Mouse (Mus musculus): Measurements from ENCODE around the gene Sfmbt1. TPM values are rescaled to one million over a fixed set of nuclear protein-coding genes. Genes with fewer than 3 reads are reported as not detected.

The Sfmbt1 gene
- polyA plus RNA-seq, 1 experiment from 2014 or later, result 15.9 TPM

DNA sequence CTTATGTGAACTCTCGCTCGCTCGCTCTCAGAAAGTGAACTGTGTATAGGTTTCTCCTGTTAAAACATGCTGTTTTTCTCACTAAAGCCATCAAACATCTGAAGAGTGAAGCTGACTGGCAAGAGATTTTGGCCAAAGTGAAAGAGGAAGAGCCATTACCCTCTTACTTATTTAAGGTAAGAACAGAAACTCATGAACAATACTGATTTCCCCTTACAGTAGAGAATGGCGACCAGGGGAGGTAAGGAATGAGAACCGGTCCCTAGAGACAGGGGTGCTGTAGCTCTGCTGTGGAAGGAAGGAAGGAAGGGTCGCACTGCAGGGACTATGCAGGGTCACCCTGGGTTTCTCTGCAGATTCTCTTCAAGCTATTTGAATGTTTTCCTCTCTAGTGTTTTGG lies 70.0 kb downstream of the Sfmbt1 start:
- Histone ChIP-seq H3K4me3 (ENCODE audit: low read length) (no peak overlapping the region), H3K9ac (ENCODE audit: low read depth, low read length) (no peak overlapping the region), H3K27me3 (replicated peaks; ENCODE audit: control insufficient read depth, insufficient read depth, low read length) (no peaks in the 10 kb centered on the region), H3K4me1 (ENCODE audit: control insufficient read depth, insufficient read depth, low read depth, low read length) (no peaks in the 10 kb centered on the region), H3K27ac (ENCODE audit: low read depth, low read length) (no peak overlapping the region), H3K9me3 (ENCODE audit: control insufficient read depth, low read length) (no peaks in the 10 kb centered on the region), H3K4me2 (ENCODE audit: low read length) (no peak overlapping the region), H3K36me3 (ENCODE audit: control insufficient read depth, insufficient read depth, low read length) (peaks cover 12% of the 10 kb centered on the region)
- WGBS, result 93% methylated on average over 6 of the region's 6 CpGs
- ATAC-seq, result no peak

DNA sequence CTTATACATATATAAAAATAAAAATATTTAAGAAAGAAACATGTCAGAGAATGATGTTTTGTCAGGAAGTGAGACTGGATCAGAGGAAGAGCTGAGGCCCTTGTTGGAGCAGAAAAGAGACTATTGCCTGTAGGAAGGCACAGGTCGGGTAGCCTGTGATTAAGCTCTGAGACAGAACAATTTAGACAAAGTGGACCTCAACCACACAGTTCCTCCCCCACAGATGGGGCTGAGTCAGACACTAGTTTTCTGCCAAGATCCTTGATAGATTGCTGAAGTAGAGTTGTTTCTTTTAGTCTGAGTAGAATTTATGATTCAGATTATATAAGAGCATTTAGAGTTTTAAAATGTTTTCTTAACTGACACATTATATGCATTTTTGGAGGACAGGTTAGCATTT lies 74.8 kb downstream of the Sfmbt1 start:
- WGBS, result 74% methylated on average over 1 of the region's 1 CpGs
- H3K4me1 ChIP-seq (ENCODE audit: control insufficient read depth, insufficient read depth, low read depth, low read length), result no peaks in the 10 kb centered on the region
- H3K36me3 ChIP-seq (ENCODE audit: control insufficient read depth, insufficient read depth, low read length), result peaks cover 10% of the 10 kb centered on the region
- H3K27me3 ChIP-seq (replicated peaks; ENCODE audit: control insufficient read depth, insufficient read depth, low read length), result no peaks in the 10 kb centered on the region
- no peak overlapping the region for H3K4me2 ChIP-seq (ENCODE audit: low read length)
- no peak overlapping the region for H3K9ac ChIP-seq (ENCODE audit: low read depth, low read length)
- no peak overlapping the region for H3K27ac ChIP-seq (ENCODE audit: low read depth, low read length)
- no peak overlapping the region for H3K4me3 ChIP-seq (ENCODE audit: low read length)
- ATAC-seq, result no peak
- H3K9me3 ChIP-seq (ENCODE audit: control insufficient read depth, low read length), result no peaks in the 10 kb centered on the region

DNA sequence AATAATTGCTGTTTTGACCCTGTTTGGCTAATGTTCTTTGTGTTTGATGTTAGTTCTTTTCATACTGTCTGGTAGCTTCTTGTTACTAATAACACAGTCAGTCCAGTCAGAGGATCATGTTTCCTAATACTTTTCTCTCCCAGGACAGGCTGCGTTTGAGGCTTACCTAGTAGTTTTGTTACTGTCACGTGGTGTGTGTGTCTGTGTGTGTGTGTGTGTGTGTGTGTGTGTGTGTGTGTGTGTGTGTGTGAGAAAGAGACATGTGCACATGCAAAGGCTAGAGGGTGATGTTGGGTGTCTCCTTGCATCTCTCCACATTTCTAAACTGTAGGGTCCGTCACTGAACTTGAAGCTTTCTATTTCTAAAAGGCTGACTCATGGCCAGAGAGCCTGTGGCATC lies 78.2 kb downstream of the Sfmbt1 start:
- H3K4me3 ChIP-seq (ENCODE audit: low read length), result no peak overlapping the region
- H3K4me2 ChIP-seq (ENCODE audit: low read length), result no peak overlapping the region
- 89% methylated on average over 3 of the region's 3 CpGs for WGBS
- H3K27me3 ChIP-seq (replicated peaks; ENCODE audit: control insufficient read depth, insufficient read depth, low read length), result no peaks in the 10 kb centered on the region
- no peak overlapping the region for H3K9ac ChIP-seq (ENCODE audit: low read depth, low read length)
- no peaks in the 10 kb centered on the region for H3K9me3 ChIP-seq (ENCODE audit: control insufficient read depth, low read length)
- no peaks in the 10 kb centered on the region for H3K4me1 ChIP-seq (ENCODE audit: control insufficient read depth, insufficient read depth, low read depth, low read length)
- no peak for ATAC-seq
- peaks cover 7% of the 10 kb centered on the region for H3K36me3 ChIP-seq (ENCODE audit: control insufficient read depth, insufficient read depth, low read length)
- H3K27ac ChIP-seq (ENCODE audit: low read depth, low read length), result no peak overlapping the region

DNA sequence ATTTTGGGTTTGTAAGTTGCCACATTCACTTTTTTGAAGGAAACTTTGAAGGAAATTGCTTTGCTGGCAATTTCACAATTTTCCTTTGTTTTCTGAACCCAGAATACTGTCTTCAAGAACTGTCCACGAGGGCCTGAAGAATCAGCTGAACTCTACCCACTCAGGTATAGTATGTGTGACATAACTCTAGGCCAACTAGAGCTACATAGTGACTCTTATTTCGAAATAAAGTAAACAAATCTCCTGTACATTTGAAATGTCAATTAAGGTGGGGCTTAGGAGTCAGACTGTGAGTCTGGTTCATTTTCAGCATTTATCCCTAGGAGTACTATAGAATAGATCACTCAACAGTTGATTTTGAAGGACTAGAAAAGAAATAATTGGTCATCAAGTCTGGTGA lies 87.1 kb downstream of the Sfmbt1 start:
- no peak overlapping the region for H3K9ac ChIP-seq (ENCODE audit: low read depth, low read length)
- H3K27ac ChIP-seq (ENCODE audit: low read depth, low read length), result no peak overlapping the region
- no peak overlapping the region for H3K4me2 ChIP-seq (ENCODE audit: low read length)
- H3K4me1 ChIP-seq (ENCODE audit: control insufficient read depth, insufficient read depth, low read depth, low read length), result no peaks in the 10 kb centered on the region
- no peak overlapping the region for H3K4me3 ChIP-seq (ENCODE audit: low read length)
- no peaks in the 10 kb centered on the region for H3K9me3 ChIP-seq (ENCODE audit: control insufficient read depth, low read length)
- H3K36me3 ChIP-seq (ENCODE audit: control insufficient read depth, insufficient read depth, low read length), result peaks cover 11% of the 10 kb centered on the region
- ATAC-seq, result no peak
- 95% methylated on average over 2 of the region's 2 CpGs for WGBS
- H3K27me3 ChIP-seq (replicated peaks; ENCODE audit: control insufficient read depth, insufficient read depth, low read length), result no peaks in the 10 kb centered on the region

DNA sequence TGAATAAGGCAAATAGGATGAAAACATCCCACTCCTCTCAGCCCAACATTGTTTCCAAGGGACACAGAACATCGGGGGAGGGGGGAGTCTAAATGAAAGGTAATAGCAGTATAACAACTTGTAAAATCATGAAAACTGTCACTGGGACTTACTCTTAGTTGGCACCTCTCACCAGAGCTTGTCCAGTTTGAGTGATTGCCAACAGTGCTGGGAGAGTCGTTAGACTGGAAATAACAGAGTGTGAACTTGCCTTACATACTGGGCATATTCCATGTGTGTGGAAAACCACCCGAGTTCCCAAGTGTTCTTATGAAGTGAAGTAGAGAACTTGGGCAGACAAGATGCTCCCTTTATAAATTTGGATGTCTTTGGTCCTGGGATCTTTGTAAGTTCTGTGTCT lies 106.5 kb downstream of the Sfmbt1 start:
- Histone ChIP-seq H3K4me3 (ENCODE audit: low read length) (no peak overlapping the region), H3K27me3 (replicated peaks; ENCODE audit: control insufficient read depth, insufficient read depth, low read length) (no peaks in the 10 kb centered on the region), H3K4me1 (ENCODE audit: control insufficient read depth, insufficient read depth, low read depth, low read length) (no peaks in the 10 kb centered on the region; the same call in 1 of the 2 replicates), H3K27ac (ENCODE audit: low read depth, low read length) (no peak overlapping the region), H3K9me3 (ENCODE audit: control insufficient read depth, low read length) (no peaks in the 10 kb centered on the region), H3K9ac (ENCODE audit: low read depth, low read length) (no peak overlapping the region), H3K36me3 (ENCODE audit: control insufficient read depth, insufficient read depth, low read length) (peaks cover 5% of the 10 kb centered on the region), H3K4me2 (ENCODE audit: low read length) (no peak overlapping the region)
- WGBS, result 80% methylated on average over 3 of the region's 3 CpGs
- ATAC-seq, result no peak

DNA sequence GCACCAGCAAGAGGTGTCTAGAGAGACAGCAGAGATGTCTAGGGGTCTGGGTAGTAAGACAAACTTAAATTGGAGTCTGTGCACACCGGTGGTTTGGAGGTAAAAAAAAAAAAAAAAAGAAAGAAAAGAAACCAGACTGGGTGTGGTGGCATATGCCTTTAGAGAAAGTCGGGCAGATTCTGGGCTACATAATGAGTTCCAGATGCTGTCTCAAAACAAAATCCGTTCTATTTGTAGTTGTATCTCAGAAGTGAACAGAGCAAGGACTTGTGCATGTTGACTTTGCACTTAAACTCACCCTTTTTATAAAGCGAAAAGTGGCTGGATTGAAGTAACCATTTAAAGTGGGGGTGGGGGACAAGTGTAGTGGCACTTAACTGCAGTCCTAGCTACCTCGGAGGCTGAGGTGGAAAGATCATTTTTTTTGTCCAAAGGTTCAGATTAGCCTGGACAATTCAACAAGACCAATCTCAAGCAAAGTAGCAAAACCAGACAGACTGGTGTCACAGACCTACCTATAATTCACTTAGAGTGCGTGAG lies 109.9 kb downstream of the Sfmbt1 start:
- WGBS, result 73% methylated on average over 6 of the region's 6 CpGs
- Histone ChIP-seq H3K4me1 (ENCODE audit: control insufficient read depth, insufficient read depth, low read depth, low read length) (peaks cover 13% of the 10 kb centered on the region), H3K27me3 (replicated peaks; ENCODE audit: control insufficient read depth, insufficient read depth, low read length) (no peaks in the 10 kb centered on the region), H3K9me3 (ENCODE audit: control insufficient read depth, low read length) (no peaks in the 10 kb centered on the region), H3K27ac (ENCODE audit: low read depth, low read length) (no peak overlapping the region), H3K9ac (ENCODE audit: low read depth, low read length) (no peak overlapping the region), H3K4me3 (ENCODE audit: low read length) (no peak overlapping the region), H3K36me3 (ENCODE audit: control insufficient read depth, insufficient read depth, low read length) (no peaks in the 10 kb centered on the region), H3K4me2 (ENCODE audit: low read length) (no peak overlapping the region)
- no peak for ATAC-seq

DNA sequence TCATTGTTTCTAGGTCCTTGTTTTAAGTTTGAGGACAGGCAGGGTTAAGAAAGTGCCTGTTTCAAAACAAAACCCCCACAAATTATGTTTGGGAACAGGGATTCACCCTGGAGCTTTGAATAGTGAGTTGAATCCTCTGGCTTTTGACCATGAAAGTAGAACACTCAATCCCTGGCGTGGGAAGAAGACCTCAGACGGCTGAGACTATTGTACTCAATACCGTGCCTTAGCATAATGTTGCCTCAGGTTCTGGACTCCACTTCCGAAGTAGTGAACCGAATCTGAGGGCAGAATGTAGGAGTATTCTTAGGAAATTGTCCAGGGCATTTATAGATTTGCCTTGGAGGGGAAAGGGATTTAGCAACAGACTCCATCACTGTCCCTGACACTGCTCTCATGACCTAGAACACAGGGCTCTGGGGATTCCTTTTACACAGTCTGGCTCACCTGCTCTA lies 110.4 kb downstream of the Sfmbt1 start:
- ATAC-seq, result no peak; the same call in 1 of the 2 replicates
- peak overlapping the region; percentile 84 for H3K4me2 ChIP-seq (ENCODE audit: low read length)
- H3K27ac ChIP-seq (ENCODE audit: low read depth, low read length), result no peak overlapping the region
- 34% methylated on average over 5 of the region's 5 CpGs for WGBS
- H3K36me3 ChIP-seq (ENCODE audit: control insufficient read depth, insufficient read depth, low read length), result no peaks in the 10 kb centered on the region
- H3K9ac ChIP-seq (ENCODE audit: low read depth, low read length), result peak overlapping the region; percentile 82
- H3K4me3 ChIP-seq (ENCODE audit: low read length), result peak overlapping the region; percentile 68
- H3K27me3 ChIP-seq (replicated peaks; ENCODE audit: control insufficient read depth, insufficient read depth, low read length), result no peaks in the 10 kb centered on the region
- peaks cover 13% of the 10 kb centered on the region for H3K4me1 ChIP-seq (ENCODE audit: control insufficient read depth, insufficient read depth, low read depth, low read length)
- H3K9me3 ChIP-seq (ENCODE audit: control insufficient read depth, low read length), result no peaks in the 10 kb centered on the region

DNA sequence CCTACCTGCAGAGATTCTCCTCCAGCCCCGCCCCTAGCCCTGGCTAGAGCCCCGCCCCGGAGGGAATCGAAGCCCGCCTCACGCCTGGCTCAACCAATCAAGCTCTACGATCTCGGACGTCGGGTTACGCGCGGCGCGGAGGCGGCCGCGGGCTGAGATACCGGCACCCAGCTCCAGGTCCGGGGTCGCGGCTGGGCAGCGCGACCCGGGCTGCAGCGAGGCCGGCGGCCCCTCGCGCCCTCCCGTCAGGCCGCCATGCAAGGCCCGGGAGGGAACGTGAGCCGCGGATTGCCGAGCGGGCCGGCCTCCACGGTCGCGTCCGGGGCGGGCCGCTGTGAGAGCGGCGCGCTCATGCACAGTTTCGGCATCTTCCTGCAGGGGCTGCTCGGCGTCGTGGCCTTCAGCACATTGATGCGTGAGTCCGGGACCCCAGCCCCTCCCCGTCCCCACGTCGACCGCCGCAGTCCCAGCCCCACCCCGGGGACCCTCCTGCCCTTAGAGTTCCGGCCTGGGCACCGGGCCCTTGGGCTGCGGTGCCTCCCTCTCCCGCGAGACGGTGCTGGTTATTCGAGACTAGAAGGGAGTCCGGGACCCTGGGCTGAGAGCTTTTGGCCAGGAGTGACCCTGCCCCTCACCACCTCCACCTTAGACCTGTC lies 111.0 kb downstream of the Sfmbt1 start, which contains the start of gene Tmem110:
Tmem110 (plus strand) TSS at position 115 of the 656 bp plus-strand sequence.
- ATAC-seq, result peak; percentile 98
- Histone ChIP-seq H3K4me1 (ENCODE audit: control insufficient read depth, insufficient read depth, low read depth, low read length) (peaks cover 13% of the 10 kb centered on the region), H3K4me2 (ENCODE audit: low read length) (peak within 1 kb of the TSS; percentile 84), H3K36me3 (ENCODE audit: control insufficient read depth, insufficient read depth, low read length) (no peaks in the 10 kb centered on the region), H3K9ac (ENCODE audit: low read depth, low read length) (peak within 1 kb of the TSS; percentile 82), H3K27ac (ENCODE audit: low read depth, low read length) (peak within 1 kb of the TSS; percentile 72), H3K4me3 (ENCODE audit: low read length) (peak within 1 kb of the TSS; percentile 68), H3K27me3 (replicated peaks; ENCODE audit: control insufficient read depth, insufficient read depth, low read length) (no peaks in the 10 kb centered on the region), H3K9me3 (ENCODE audit: control insufficient read depth, low read length) (no peaks in the 10 kb centered on the region)
- under 1% methylated on average over 44 of the region's 68 CpGs for WGBS

DNA sequence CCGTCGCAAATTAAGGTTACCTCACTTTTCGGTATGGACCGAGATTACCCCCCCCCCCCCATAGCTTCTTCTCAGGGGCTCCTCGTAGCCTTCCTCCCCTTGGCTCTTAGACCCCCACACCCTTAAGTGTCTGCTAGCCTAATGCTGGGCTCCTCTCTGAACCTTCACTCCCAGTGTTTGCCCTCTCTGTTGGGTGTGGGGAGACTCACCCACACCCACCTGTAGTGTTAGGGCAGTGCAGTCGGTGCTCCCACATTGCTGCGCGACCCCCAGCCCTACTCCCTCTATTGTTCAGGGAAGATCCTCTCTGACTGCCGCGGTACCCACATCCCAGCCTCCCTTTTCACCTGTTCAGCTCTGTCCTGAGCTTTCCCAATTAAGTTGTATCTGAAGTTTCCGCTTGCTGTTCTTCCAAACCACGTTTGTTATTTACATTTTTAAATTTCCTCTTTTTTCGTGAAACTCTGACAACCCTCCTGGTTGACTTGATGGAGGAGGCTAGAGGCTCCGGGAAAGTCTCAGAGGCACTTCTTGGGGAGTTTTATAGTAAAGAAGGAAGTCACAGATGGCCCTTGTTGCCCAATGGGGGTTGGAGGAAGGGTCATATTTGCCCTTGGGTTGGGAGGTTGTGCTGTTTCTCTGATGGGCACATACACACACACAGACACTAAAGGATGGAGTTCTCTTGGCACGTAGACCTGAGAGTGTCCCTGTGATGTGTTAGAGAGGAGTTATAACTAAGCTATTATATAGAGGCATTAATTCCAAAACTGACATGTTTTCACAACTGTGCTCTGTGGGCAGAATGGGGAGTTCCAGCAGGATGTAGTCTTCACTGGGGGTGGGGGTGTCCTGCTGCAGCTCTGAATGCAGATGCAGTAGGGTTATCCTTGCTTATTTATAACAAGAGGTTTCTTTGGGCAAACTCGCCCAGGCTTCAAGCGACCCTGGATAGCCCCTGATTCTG lies 111.8 kb downstream of the Sfmbt1 start:
- Histone ChIP-seq H3K4me3 (ENCODE audit: low read length) (peak overlapping the region; percentile 68), H3K4me2 (ENCODE audit: low read length) (peak overlapping the region; percentile 84), H3K9ac (ENCODE audit: low read depth, low read length) (peak overlapping the region; percentile 82), H3K4me1 (ENCODE audit: control insufficient read depth, insufficient read depth, low read depth, low read length) (peaks cover 13% of the 10 kb centered on the region), H3K27me3 (replicated peaks; ENCODE audit: control insufficient read depth, insufficient read depth, low read length) (no peaks in the 10 kb centered on the region), H3K36me3 (ENCODE audit: control insufficient read depth, insufficient read depth, low read length) (no peaks in the 10 kb centered on the region), H3K27ac (ENCODE audit: low read depth, low read length) (no peak overlapping the region), H3K9me3 (ENCODE audit: control insufficient read depth, low read length) (no peaks in the 10 kb centered on the region)
- peak; percentile 35; the same call in 1 of the 2 replicates for ATAC-seq
- WGBS, result 16% methylated on average over 17 of the region's 17 CpGs
